In genomic region chr11:120305535-120306365, GRCm38 (mm10) we compare ENCODE assay signal across 8 mouse cellular contexts. TPM values are rescaled to one million over a fixed set of nuclear protein-coding genes. Genes with fewer than 3 reads are reported as not detected.
DNase-seq lines count a peak whose midpoint lies in the region; ATAC-seq and TF ChIP-seq lines count a peak whose summit lies in the region.

No protein-coding gene starts in this region.

- peaks cover 68% of the 10 kb centered on the region for H3K4me1 ChIP-seq in heart, embryonic 13.5 days
- H3K4me1 ChIP-seq in G1E (ENCODE audit: insufficient read depth, low read depth, low read length): peaks cover 45% of the 10 kb centered on the region
- peaks cover 44% of the 10 kb centered on the region for H3K4me1 ChIP-seq in heart, embryonic 15.5 days (replicated peaks)

- no peaks in the 10 kb centered on the region for H3K79me2 ChIP-seq in macrophage (ENCODE audit: inconsistent target)

- WGBS in heart, embryonic 13.5 days: 15% methylated on average over 15 of the region's 15 CpGs
- WGBS in heart, embryonic 15.5 days: 25% methylated on average over 15 of the region's 15 CpGs
- WGBS in macrophage (ENCODE audit: missing documents): 33% methylated on average over 15 of the region's 15 CpGs

- intact Hi-C loops in heart, postnatal 10 days (cut with DNase I): loop anchor here (1.0 to 5.0 kb wide), 4 partner anchors 23 to 195 kb away; no protein-coding TSS in a partner anchor
- intact Hi-C loops in left cerebral cortex, postnatal 36 days (cut with DNase I): loop anchor here (2.0 kb wide), 3 partner anchors 43 to 195 kb away; no protein-coding TSS in a partner anchor

- no peaks in the 10 kb centered on the region for H3K9me3 ChIP-seq in heart, embryonic 13.5 days
- no peaks in the 10 kb centered on the region for H3K9me3 ChIP-seq in G1E (replicated peaks)
- H3K9me3 ChIP-seq in heart, embryonic 15.5 days (replicated peaks): no peaks in the 10 kb centered on the region

- no peaks in the 10 kb centered on the region for H3K27me3 ChIP-seq in heart, embryonic 13.5 days (replicated peaks)
- H3K27me3 ChIP-seq in G1E (ENCODE audit: insufficient read depth, low read length): peaks cover 77% of the 10 kb centered on the region
- no peaks in the 10 kb centered on the region for H3K27me3 ChIP-seq in heart, embryonic 15.5 days

- TF ChIP-seq CTCF in G1E (IDR thresholded peaks at IDR 0.05; ENCODE audit: low read depth, low read length): no peak

- no peaks in the 10 kb centered on the region for H3K36me3 ChIP-seq in heart, embryonic 13.5 days
- H3K36me3 ChIP-seq in G1E (replicated peaks) (no peaks in the 10 kb centered on the region), macrophage (ENCODE audit: inconsistent target) (no peaks in the 10 kb centered on the region)
- no peaks in the 10 kb centered on the region for H3K36me3 ChIP-seq in heart, embryonic 15.5 days

- peak overlapping the region; percentile 83 for H3K9ac ChIP-seq in heart, embryonic 13.5 days
- peak overlapping the region; percentile 64 for H3K9ac ChIP-seq in heart, embryonic 15.5 days

- ATAC-seq in heart, embryonic 13.5 days (ENCODE audit: extremely low read depth, insufficient number of reproducible peaks, low FRiP score, low TSS enrichment): no peak
- no peak for ATAC-seq in G1E (ENCODE audit: extremely low read depth, insufficient number of reproducible peaks, low FRiP score, poor library complexity, severe bottlenecking)
- ATAC-seq in heart, embryonic 15.5 days (replicated peaks; ENCODE audit: insufficient number of reproducible peaks, insufficient read depth, low FRiP score, low read depth): no peak

- peak overlapping the region; percentile 76 for H3K4me2 ChIP-seq in heart, embryonic 13.5 days
- H3K4me2 ChIP-seq in heart, embryonic 15.5 days: peak overlapping the region; percentile 91

- no peak for DNase-seq in heart, postnatal 10 days
- DNase-seq in G1E (ENCODE audit: low spot score): no peak
- no peak for DNase-seq in frontal cortex, postnatal 36 days (ENCODE audit: low spot score in 2 of 2)
- DNase-seq in left cerebral cortex, postnatal 36 days (ENCODE audit: low spot score in 2 of 2): no peak
- DNase-seq in T-cell, adult 2 months (ENCODE audit: low spot score): no peak

- H3K27ac ChIP-seq in heart, embryonic 13.5 days (replicated peaks): peak overlapping the region; percentile 77
- H3K27ac ChIP-seq in heart, embryonic 15.5 days: peak overlapping the region; percentile 85
- H3K27ac ChIP-seq in macrophage: no peak overlapping the region

- H3K4me3 ChIP-seq in heart, embryonic 13.5 days: peak overlapping the region; percentile 58
- H3K4me3 ChIP-seq in G1E (ENCODE audit: low read depth, low read length) (peak overlapping the region; percentile 50; the same call in 1 of the 2 replicates), macrophage (ENCODE audit: inconsistent target) (peak overlapping the region; percentile 20; the same call in 1 of the 2 replicates)
- H3K4me3 ChIP-seq in heart, embryonic 15.5 days: peak overlapping the region; percentile 59

RNA-seq across cellular contexts. Expression of gene Actg1, which starts 42.6 kb away (rescaled TPM):
- 1,234 and 1,290 TPM in 2 replicates for polyA plus RNA-seq in heart, embryonic 13.5 days (2015; fragmentation: Nextera tagmentation; extraction: Ambion mirVana)
- 100 to 1,000 TPM; 691 to 703 TPM for total RNA-seq in heart, postnatal 10 days (2021)
- 128 and 155 TPM in 2 replicates for total RNA-seq in G1E (2014; fragmentation: Nextera tagmentation)
- 179 and 181 TPM in 2 replicates for total RNA-seq in G1E (2017)
- polyA plus RNA-seq in G1E (2012): 53.9 and 112 TPM in 2 replicates
- 921 and 1,308 TPM in 2 replicates for polyA plus RNA-seq in heart, embryonic 15.5 days (2015; fragmentation: Nextera tagmentation; extraction: Ambion mirVana)
- total RNA-seq in macrophage (2018; cell fraction: chromatin; rRNA removed): 1,000 to 10,000 TPM in 2 of 26 experiments, 100 to 1,000 TPM in 24; 287 to 1,531 (median 530) TPM
- 1,000 to 10,000 TPM; 1,610 to 3,491 (median 2,081) TPM for total RNA-seq in macrophage (2018; cell fraction: cytosol; rRNA removed)
- 1,000 to 10,000 TPM in 17 of 26 experiments, 100 to 1,000 TPM in 9; 698 to 2,123 (median 1,142) TPM for total RNA-seq in macrophage (2018; cell fraction: nucleus; rRNA removed)
- 1,569 to 2,966 TPM (median 1,773 TPM) in 3 replicates for polyA plus RNA-seq in macrophage (2018)
- total RNA-seq in left cerebral cortex, postnatal 36 days (2021): 1,000 to 10,000 TPM; 1,144 to 1,299 TPM

RNA-seq across cellular contexts. Expression of gene Fscn2, which starts 55.6 kb away (rescaled TPM):
- 0.31 and 0.50 TPM in 2 replicates for polyA plus RNA-seq in heart, embryonic 13.5 days (2015; fragmentation: Nextera tagmentation; extraction: Ambion mirVana)
- total RNA-seq in heart, postnatal 10 days (2021): not detected
- total RNA-seq in G1E (2014; fragmentation: Nextera tagmentation) (not detected in 2 replicates), G1E (2017) (0.11 TPM in 1 of 2 replicates, not detected in the other)
- polyA plus RNA-seq in G1E (2012) (0.03 TPM in 1 of 2 replicates, not detected in the other), macrophage (2018) (not detected in 3 replicates)
- 0.42 and 0.66 TPM in 2 replicates for polyA plus RNA-seq in heart, embryonic 15.5 days (2015; fragmentation: Nextera tagmentation; extraction: Ambion mirVana)
- total RNA-seq in macrophage (2018; cell fraction: chromatin; rRNA removed): under 1 TPM in 1 of 26 experiments, not detected in 25; 0.49 TPM
- total RNA-seq in macrophage (2018; cell fraction: cytosol; rRNA removed): under 1 TPM in 1 of 26 experiments, not detected in 25; 0.16 TPM
- total RNA-seq in macrophage (2018; cell fraction: nucleus; rRNA removed): not detected
- under 1 TPM; 0.25 to 0.72 TPM for total RNA-seq in left cerebral cortex, postnatal 36 days (2021)
